Mouse (Mus musculus) cerebellum, adult (tissue): ENCODE results near the gene Gsk3a.

Experiments used
- ATAC-seq: cut with Nextera tagmentation; 2 replicates; pipeline ENCODE4 v1.9.2; 2017; ENCODE audit warnings: mild to moderate bottlenecking, moderate library complexity, mixed read lengths; ENCODE audit not compliant: insufficient number of reproducible peaks, low FRiP score, low TSS enrichment

The Gsk3a gene

DNA sequence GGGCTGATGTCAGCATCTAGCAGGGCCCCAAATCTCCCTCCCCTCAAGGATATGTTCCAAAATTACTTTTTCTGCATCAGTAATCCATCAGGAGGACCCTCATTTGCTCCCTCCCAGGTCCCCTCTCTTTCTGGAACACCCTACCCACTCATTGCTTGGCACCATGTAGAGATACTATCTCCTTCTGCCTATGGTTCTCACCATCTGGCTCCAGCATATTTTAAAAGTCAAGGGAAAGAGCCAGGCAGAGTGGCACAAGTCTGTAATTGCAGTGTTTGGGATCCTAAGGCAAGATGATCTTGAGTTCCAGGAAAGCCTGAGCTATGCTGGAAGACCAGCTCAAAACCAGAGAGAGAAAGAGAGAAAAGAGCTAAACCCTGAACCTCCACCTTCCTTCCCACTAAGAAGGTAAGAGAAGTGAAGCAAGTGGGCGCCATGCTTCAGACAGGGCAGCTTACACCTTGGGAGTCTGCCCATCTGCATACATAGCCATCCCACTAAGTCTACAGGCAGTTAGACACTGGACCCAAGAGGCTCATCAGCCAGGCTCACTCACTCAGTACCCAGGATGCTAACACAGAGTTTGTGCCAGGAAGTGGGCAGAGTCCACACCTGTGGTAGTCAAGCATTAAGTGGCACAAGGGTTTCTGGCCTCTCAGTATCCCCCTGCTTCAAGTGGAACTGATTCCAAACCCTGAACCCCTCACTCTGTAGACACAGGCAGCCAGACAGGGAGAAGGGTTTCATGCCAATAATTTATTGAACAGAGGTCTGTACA, 9.9 kb downstream of the Gsk3a start:
- ATAC-seq = no peak

DNA sequence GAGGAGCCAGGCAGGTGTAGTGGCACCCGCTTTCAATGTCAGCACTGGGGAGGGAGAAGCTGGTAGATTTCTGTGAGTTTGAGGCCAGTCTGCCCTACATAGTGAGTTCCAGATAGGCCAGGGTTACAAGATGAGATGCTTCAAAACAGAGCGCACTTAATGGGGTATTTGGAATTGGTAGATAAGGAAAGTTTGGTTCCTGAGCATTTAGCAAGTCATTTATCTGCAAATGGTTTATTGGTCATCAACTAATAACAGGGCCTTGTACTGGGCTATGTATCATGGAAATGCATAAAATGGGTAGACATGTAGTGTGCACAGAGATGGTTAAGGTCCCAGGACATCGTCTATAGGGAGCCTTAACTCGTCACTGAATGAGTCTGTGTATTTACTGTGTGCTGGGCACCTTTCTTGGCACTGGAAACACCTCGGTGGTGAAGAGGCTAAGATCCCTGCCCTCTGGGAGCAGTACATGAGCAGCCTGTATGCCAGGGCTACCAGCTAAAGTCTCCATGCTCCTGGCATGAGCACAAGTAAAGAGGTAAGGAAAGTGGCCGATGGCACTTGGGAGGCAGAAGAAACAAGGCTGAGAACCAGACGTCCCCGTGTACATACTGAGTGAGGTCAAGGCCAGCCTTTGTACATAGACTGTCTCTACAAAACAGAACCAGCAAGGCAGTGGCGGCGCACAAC, 15.2 kb downstream of the Gsk3a start:
- ATAC-seq = no peak

DNA sequence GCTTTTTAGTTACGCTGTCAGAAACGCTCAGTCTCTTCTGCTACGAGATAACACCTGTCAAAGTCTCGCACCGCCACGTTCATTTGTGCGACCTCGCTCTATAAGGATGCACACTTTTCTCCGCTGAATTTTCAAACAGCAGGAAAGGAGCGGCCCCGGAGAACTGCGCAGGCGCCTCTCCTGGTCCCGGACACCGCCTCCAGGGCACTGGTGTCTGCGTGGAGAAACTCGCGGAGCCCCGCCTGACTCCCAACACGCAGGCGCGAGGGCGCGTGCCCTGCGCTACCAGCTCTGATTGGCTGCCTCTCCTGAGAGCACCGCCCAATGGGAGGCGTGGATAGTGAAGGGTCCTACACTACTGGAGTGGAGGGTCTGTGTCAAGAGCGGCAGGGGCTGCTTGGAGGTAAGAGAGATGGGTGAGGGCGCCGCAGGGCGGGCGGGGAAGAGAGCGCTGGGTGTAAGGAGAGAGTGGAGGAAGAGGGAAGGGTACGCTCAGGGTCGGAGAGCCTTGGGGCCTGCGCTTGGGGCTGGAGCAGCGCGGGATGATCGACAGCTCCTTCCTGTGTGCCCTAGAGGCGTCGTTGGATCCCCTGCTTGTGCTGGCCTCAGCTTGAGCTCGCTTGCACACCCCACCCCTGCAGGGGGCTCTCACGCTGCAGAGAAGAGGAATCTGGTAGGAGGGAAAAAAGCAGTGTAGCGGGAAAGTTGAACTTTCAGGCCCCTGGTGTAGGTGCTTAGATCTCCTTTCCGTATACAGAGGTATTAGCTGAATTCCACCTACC, 16.4 kb downstream of the Gsk3a start, which contains the start of gene Zfp526:
Gene Zfp526, plus strand, starts transcription at position 324 of the 782 bp plus-strand sequence.
- peak; percentile 85 for ATAC-seq

DNA sequence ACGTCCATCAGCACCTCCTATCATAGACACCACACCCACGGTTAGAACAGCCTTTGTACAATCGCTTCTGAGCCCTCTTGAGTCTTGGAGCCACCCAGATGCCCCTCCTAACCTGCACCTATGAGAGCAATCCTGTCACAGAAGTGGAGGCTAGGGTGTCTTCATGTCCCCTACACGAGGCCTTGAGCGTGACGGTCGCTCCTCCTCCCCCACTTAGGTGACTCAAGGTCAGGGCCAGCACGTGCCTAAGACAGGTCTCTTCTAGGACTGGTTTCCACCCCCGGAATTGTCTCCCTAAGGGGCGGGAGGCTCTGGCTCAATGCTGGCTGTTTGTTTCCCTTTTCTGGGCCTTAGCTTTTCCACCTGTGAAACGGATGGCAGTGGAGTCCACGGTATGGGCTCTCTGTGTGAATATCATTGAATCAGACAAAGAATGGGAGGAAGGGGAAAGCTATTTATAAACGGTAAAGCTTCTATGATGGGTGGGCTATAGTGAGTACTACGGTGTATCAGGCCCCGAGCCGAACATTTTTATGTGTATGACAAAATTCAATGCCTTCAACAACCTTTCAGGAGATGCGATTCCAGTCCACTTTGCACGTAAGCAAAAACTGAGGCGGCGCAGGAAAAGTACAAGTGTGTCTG, 17.1 kb downstream of the Gsk3a start, which contains the start of gene Dedd2:
Gene Dedd2, minus strand, starts transcription at position 159 of the 645 bp plus-strand sequence.
- ATAC-seq = no peak

DNA sequence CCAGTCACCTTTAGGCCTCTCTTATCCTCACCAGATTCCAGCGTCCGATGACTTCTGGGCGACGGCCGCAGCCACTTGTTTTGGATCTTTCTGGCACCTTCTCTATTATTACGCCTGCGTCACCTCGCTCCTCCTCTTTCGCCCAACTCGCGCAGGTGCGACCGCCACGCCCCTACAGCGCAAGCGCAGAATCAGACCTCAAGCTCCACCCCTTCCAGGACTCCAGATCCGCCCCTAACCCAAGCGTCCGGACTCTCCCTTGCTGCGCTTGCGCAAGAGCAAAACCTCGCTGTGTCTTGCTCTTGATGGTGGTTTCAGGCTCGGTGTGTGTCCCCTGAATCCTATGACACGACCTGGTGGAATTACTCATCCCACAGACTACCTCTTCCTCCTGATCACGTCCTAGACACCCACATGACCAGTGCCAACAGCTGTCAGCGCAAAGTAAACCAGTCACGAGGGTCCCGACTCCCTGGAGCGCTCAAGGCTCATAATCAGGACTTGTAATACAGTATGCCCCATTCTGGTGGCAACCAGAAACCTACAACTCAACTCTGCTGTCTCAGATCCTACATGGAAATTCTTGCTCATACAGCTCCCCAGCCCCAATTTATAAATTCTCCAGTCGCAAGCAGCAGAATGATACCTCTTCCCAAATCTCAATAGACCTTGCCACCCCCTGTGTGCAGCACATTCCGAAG, 17.7 kb downstream of the Gsk3a start:
- ATAC-seq = peak; percentile 69

DNA sequence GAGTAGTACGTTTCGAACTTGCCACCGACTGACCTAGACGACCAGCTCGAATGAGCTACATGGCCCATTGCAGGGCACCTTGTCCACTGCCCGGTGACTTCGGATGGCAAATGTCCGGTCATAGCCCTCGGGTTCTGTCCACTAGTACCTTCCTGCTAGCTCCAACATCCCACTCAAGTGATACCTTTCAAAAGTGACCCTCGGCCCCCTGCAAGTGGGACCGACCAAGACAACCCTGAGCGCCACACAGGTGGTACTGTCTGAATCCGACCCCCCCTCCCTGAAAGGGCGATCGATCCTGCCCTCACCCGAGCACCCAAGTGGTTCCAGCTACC, 18.3 kb downstream of the Gsk3a start:
- no peak; the same call in 1 of the 2 replicates for ATAC-seq

DNA sequence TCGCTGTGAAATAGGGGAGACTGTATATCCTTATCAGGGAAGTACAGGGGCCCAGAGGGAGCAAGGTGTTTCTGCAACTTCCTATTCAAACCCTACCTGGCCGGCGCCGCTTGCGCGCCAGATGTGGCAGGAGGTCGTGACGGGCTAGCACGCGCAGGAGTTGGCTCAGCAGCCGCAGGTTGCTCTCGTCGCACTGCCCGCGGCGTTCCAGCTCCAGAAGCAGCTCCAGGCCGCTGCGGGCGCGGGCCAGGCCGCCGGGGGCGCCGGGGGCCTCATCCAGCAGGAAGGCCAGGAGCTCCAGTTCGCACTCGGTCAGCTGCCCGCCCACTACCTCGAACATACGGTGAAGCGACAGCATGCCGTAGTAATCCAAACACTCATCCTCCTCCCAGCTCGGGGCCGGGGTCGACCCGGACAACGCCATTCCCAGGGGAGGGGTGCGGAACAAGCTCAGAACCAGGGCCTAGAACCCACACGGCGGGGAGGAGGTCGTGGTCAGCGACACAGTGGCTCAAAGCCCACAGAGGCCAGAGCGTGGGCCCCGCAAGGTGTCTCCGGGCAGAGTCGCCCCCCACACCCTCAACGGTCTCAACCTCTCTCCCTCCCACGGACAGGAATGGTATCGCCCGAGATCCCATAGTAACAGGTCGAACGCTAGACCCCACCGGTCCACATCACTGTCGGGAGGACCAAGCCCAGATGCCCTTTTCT, 18.8 kb downstream of the Gsk3a start:
- no peak for ATAC-seq

DNA sequence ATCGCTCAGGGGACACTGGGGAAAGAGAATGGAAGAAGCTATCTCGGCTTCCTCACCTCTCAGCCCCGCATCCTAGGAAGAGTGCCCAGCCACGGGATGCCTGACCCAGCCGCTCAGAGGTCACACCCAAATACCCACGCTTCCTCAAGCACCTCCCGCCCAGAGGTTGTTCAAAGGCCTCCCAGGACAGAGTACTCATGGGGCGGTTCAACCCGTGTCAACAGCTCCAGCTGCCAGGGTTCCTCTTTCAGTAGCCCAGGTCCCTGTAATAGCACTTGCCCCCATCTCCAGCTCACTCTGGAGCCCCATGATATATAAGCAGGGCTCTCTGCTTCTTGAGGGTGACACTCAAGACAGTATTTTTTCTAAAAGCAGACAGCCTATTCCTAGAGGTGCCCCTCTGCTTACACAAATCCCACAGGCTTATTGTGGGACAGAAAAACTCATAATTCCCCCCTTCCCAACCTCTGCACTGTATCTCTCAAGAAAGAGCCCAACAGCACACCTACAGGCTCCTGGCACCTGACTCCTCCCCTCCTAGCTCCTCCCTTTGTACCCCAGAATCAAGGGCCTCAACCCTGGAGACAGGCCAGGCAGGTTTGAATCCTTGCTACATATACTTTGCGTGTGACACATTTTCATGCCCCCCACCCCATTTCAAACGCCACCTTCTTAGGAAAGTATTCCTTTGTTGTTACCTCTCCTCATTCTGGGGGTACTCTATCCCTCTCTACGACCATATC, 19.8 kb downstream of the Gsk3a start:
- ATAC-seq = no peak

DNA sequence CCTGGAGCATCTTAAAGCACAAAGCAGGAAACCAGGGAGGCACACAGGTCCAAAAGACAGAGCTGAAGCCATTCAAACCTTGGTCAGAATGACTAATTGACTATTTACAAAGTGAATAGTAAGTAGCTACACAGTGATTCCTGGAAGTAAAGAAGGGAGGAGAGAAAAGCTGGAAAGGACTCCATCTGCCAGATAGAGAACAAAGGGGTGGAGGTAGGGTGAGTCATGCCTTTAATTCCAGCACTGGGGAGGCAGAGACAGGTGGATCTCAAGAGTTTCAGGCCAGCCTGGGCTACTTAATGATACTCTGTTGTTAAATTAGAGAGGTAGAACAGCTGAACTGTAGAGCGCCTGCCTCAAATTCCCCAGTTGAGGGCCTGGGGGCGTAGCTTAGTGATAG, 23.5 kb downstream of the Gsk3a start:
- ATAC-seq = no peak

DNA sequence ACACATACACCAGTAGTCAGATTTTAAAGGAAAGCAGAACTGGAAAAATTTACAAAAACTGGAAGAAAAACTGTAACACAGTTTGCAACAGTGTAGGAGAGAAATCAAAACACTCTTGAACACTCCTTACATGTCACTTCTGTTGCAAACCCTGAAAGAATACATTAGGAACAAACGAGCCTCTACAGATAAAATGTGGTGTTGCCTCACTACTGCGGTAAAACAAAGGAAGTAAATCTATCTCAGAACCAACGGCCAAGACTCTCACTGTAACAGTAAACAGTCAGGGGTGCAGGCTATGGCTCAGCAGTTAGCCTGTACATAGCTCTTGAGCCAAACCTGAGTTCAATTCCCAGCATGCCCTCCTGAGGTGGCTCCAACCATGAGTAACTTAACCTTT, 24.6 kb downstream of the Gsk3a start:
- ATAC-seq = no peak

DNA sequence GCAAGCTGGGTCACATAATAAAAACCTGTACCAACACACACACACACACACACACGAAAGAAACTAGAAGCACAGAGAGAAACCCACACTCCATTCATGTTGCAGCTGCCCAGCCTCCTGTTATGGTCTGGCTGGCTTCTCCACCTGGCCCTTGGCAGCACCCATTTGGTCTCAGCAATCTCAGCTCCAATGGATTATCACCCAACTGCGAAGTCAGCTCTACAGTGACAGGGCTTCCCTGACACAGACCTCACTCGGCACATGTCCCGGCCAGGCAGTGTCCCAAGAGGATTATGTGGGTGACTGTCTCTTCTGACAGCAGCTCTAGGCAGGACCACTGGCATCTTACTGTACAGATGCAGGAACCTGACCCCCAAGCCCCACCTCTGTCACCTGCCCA, 27.2 kb downstream of the Gsk3a start:
- ATAC-seq = no peak

DNA sequence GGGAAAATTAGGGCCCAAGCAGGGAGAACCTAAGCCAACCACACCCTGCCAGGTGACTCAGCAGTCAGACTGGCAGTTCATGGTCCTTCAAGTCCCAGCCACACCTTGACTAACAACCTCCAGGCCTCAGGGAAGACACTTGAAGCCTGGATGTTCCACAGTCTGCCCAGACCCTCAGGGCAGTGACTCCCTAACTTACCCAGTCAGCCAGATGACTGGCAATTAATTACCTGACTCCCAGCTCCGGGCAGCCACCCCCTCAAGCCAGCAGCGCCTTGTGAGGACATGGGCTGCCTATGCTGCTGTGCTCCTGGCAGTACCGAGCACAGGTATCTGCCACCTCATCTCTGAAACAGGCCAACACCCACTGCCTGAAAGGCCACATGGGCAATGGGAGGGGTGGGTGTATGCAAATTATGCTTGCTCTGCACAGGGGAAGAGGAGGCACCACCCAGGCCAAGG, 28.5 kb downstream of the Gsk3a start:
- ATAC-seq = no peak

DNA sequence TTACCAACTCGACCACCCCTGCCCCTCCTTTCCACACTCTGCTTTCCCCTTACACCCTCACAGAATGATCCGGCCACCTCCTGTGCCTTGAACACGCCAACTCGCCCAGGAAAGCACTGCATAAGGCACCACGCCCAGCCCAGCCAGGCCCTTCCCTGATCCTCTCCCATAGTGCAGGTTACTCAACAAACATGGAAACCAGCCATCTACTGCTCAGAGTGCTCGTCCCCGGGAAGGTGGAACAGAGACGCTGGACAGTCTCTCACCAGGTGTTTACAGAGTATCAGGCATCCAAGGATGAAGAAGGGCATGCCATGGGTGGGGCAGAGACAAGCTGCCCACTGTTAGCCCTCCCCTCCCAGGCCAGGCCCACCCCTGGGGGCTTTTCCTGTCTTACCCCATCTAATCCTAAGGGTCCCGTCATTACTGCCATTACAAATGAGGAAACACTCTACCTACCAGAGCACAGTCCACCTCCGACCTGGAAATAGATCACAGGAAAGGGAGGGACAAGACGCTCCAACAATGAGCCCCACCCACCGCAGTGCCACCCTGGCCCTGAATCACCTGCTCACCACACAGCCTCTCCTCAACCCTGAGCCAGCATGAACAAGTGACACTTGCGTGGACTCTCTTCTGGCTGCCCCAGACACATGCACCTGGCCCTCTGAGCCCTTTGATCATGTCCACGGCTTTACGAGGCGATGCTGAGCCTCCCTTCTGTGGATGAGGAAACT, 31.4 kb downstream of the Gsk3a start:
- no peak for ATAC-seq

DNA sequence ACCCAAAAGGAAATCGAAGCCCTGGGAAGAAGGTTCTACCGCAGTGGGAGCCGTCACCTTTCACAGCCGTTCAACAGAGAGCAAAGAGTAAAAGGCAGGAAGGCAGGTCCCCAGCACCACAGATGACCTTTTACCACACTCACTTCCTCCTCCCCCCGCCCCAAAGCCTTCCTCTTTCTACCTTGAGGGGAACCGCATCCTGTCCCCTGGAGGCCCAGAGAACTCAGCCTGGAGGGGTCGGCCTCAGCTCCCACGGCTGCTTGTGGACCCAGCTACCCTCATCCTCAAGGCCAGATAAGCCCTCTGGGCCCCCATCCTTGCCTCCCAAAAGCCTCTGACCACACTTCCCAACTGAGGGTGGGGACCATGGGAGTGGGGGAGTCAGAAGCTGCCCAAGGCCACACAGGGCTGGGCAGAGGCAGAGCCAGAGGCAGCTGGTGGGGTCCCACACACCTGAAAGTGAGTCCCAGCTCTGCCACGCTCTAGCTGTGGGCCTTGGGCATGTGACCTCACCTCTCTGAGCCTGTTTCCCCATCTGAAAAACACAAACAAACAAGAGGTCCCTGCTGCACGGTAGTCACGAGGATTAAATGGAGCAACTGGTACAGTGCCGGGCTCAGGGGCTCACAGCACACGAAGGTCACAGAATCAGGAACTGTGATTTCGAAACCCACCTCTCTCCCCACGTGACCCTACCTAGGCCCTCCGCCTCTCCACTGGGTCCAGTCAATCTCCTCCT, 32.1 kb downstream of the Gsk3a start:
- no peak for ATAC-seq

DNA sequence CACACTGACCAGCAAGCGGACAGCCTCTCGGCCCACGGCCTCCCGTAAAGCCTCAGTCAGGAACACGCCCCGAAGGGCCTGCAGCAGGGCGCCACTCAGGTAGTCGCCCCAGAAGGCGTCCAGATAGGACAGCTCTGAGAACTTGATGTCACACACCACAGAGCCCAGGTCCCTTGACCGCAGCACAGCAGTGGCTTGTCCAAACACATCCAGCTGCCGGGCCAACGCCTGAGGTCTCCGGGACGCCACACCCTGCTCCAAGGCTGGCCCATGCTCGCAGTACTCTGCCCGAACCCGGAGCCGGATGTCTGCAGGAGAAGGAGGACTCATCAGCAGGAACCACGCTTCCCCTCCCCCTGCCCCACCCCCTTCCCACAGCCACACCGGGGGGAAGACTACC, 34.0 kb downstream of the Gsk3a start:
- ATAC-seq = no peak

DNA sequence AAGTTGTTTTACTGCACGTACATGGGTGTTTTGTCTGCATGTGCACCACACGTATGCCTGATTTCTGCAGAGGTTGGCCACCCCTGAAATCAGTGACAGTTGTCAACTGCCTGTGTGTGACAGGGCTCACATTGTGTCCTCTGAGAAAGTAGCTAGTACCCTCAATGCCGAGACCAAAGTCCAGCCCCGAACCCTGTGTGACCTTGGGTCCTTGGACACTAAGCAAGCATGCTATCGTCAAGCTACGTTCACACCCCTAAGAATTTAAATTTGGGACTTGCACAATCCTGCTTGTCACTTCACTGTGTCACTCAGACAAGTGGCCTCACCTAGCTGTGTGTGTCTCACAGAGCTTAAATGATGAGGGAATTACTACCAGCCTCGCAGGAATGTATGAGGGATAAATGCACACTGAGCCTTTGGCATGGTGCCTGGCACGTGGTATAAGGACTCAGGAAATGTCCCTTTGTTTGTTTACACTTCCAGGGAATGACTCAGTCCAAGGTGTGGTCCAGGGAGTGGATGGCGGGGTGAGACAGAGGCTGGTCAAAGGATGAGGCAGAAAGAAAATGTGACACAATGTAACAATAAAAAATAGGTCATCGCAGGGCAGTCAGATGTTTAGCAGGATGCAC, 40.1 kb downstream of the Gsk3a start:
- no peak for ATAC-seq

DNA sequence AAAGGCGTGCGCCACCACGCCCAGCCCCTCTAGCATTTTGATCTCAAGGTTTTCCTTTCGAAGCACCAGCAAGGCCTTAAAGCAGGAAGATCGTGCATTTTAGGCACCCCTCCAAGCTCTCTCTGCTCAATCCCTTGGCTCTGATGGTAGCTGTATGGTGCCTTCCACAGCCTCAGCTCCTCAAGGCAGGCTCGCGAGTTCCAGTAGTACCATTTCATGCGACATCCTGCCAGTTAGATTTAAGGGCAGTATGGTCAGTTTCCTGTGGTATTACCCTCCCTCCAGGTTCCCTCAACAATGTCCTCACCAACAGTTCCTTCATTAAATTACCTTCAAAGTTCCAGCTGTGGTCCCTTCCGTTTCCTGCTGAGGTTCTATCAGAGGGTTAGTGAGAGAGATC, 41.5 kb downstream of the Gsk3a start:
- ATAC-seq = no peak
